Mouse (Mus musculus): ENCODE results near the gene Mettl24.
"Not testable (repeated sequence)": the region's sequence is repeated elsewhere in the genome, so short reads cannot be mapped to it uniquely, and the experiment has no call there.

Gene Mettl24

GRCm38 (mm10) chr10:40806221-40806620 is 123.1 kb downstream of the Mettl24 start:
- DNase-seq (ENCODE audit: low read depth): no peak

- DNase-seq (ENCODE audit: low read depth): not testable (repeated sequence)
Measured at GRCm38 (mm10) chr10:40809411-40809910, 126.4 kb downstream of the Mettl24 start.

- no peak for DNase-seq (ENCODE audit: low read depth)
Measured at GRCm38 (mm10) chr10:40813627-40814026, 130.5 kb downstream of the Mettl24 start.

GRCm38 (mm10) chr10:40816471-40816870 is 133.4 kb downstream of the Mettl24 start:
- no peak for DNase-seq (ENCODE audit: low read depth)

GRCm38 (mm10) chr10:40825952-40826351 is 142.9 kb downstream of the Mettl24 start:
- DNase-seq (ENCODE audit: low read depth): no peak

GRCm38 (mm10) chr10:40827706-40828105 is 144.6 kb downstream of the Mettl24 start:
- DNase-seq (ENCODE audit: low read depth): no peak

GRCm38 (mm10) chr10:40830312-40830711 is 147.2 kb downstream of the Mettl24 start:
- no peak for DNase-seq (ENCODE audit: low read depth)

GRCm38 (mm10) chr10:40831267-40831666 is 148.2 kb downstream of the Mettl24 start:
- DNase-seq (ENCODE audit: low read depth): no peak

GRCm38 (mm10) chr10:40840086-40840485 is 157.0 kb downstream of the Mettl24 start:
- DNase-seq (ENCODE audit: low read depth): no peak

- DNase-seq (ENCODE audit: low read depth): no peak
Measured at GRCm38 (mm10) chr10:40843841-40844240, 160.8 kb downstream of the Mettl24 start.

- DNase-seq (ENCODE audit: low read depth): no peak
Measured at GRCm38 (mm10) chr10:40844546-40844945, 161.5 kb downstream of the Mettl24 start.

- DNase-seq (ENCODE audit: low read depth): no peak
Measured at GRCm38 (mm10) chr10:40845626-40846025, 162.5 kb downstream of the Mettl24 start.

- no peak for DNase-seq (ENCODE audit: low read depth)
Measured at GRCm38 (mm10) chr10:40847176-40847874, 164.2 kb downstream of the Mettl24 start.

GRCm38 (mm10) chr10:40850644-40851043 is 167.6 kb downstream of the Mettl24 start:
- no peak for DNase-seq (ENCODE audit: low read depth)

- no peak for DNase-seq (ENCODE audit: low read depth)
Measured at GRCm38 (mm10) chr10:40851138-40851537, 168.1 kb downstream of the Mettl24 start.

- DNase-seq (ENCODE audit: low read depth): no peak
Measured at GRCm38 (mm10) chr10:40855616-40856015, 172.5 kb downstream of the Mettl24 start.

- no peak for DNase-seq (ENCODE audit: low read depth)
Measured at GRCm38 (mm10) chr10:40856703-40857102, 173.6 kb downstream of the Mettl24 start.

GRCm38 (mm10) chr10:40857599-40857998 is 174.5 kb downstream of the Mettl24 start:
- DNase-seq (ENCODE audit: low read depth): no peak
